Mouse (Mus musculus): ENCODE data around the gene Naa25.

Naa25 gene

DNA sequence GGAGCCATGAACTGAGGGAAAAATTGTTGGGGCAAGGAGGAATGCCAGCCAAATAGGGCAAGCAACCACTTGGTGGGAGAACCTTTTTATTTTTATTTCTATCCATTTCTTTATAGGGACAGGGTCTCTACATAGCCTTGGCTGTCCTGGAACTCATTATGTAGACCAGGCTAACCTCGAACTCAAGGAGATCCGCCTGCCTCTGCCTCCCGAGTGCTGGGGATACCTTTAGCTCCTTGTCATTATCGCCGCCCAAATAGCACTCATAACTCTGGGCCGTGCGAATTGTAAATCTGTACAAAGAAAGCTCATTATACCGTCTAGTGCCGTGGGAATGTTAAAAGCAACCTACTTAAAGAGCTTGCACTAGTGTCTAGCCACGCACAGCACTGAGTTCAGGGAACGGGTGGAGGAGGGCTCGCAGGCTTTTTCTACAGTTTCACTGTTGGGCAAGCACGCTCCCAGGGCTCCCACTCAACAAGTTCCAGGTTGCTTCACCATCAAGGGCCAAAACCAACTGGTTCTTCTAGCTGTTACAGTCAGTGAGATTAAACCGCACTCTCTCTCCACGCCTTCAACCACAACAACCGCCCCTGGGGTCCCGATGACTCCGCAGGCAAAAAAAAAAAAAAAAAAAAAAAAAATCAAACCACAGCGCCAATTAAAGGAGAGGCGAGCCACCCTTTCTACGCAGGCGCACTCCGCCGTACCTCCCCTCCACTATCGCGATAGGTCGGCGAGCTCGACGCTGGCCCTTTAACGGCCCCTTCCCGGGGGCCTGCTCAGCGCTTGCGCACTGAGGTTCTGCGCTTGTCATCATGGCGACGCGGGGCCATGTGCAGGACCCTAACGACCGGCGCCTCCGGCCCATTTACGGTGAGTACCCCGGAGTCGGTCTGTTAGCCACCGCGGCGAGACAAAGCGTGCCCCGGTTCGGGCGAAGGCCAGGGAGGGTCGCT is at the start of gene Naa25:
Gene Naa25, plus strand, starts transcription at position 750 of the 959 bp plus-strand sequence.
- peak; percentile 97 for DNase-seq

DNA sequence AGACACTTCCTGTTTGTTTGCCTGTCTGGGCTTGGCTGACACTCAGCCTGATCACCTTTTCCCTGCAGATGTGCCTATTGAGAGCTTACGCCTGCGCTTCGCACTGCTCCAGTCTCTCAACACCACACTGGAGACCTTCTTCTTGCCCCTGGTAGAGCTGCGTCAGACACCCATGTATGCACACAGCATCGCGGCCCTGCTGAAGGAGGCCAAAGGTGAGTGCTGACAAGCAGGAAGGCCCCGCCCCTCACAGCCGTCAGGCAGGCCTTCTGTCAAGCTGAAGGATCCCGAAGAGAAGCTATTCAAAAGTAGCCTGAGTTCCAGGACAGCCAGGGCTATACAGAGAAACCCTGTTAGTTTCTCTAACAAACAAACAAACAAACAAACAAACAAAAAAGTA is 38.5 kb upstream of the Naa25 start:
- DNase-seq: no peak

DNA sequence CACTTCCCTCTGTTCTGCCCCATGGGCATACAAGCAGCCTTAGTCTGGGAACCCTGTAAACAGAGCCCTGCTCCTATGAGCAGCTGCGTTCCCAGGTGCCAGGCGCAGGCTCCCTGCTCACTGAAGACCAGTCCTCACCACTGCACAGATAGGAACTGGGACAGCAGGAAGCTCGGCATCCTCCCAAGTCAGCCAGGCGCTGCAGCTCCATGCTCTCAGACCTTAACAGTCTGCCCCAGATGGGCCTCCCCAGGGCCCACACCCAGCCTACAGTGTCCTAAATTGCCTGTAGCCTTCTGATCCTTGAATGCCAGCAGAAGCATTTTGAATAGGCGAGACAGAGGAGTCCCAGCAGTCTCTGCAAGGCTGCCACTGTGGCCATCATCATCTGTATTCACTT is 36.0 kb upstream of the Naa25 start:
- DNase-seq: peak; percentile 39

DNA sequence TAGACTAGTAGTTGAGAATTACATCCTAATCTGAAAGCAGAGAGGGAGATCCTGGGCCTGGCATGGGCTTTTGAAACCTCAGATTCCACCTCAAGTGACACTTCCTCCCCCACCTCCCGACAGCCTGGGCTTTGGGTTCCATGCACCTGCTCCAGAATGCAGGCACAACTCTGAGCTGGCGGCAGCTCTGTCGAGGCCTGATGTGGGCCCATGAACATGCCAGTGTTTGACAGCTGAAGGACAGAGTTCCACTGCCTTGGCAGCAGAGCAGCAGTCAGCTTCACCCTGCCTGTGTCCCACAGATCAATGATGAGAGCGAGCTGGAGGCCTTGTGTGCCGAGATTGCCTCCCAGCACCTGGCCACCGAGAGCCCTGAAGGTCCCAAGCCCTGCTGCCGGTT is 34.3 kb upstream of the Naa25 start:
- DNase-seq: no peak

DNA sequence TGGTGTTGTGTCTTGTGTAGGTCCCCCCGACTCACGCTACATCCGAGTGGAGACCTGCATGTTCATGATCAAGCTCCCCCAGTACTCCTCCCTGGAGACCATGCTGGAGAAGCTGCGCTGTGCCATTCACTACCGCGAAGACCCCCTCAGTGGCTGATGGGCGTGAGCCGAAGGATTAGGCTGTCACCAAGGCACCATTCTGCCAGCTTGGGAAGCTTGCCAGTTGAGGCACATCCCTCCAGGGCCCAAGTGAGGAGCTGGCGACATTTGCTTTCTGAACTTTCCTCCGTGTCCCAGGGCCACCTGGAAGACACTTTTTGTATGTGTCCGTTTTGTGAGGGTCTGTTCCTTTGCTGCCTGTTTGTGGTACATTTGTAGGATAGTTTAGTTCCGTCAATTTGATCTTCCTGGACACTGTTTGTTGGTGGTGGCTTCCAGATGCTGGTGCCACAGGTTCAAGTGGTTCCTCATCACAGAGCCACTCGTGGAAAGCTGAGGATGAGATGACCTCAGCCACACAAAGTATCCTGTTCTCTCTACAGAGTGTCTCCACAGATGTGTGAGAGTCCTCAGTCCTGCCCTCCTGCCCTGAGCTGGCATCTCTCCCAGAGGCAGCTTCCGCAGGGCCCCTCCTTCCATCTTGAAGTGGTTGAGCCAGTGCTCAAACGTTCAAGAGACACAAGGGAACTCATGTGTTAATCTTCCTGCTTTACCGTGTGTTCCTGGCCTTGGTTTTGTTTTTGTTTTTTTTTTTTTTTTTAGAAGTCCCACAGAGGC is 31.1 kb upstream of the Naa25 start:
- peak; percentile 42 for DNase-seq

DNA sequence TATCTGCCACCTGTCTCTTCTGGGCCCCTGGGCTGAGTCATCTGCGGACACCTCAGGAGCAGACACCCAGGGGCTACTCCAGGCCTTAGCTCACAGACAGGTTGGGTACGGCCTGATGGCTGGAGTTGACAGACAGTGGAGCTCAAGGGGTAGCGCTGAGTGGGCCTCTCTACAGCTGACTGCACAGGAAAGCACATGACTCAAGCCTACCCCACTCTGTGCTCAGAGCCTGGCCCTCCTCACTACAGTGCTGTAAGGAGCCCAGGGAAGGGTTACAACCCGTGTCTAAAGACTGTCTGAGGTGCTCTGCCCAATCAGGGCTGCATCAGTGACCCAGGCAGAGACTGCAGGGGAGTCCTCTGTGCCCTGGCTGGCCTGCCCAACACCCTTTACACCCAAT is 30.5 kb upstream of the Naa25 start:
- no peak for DNase-seq

DNA sequence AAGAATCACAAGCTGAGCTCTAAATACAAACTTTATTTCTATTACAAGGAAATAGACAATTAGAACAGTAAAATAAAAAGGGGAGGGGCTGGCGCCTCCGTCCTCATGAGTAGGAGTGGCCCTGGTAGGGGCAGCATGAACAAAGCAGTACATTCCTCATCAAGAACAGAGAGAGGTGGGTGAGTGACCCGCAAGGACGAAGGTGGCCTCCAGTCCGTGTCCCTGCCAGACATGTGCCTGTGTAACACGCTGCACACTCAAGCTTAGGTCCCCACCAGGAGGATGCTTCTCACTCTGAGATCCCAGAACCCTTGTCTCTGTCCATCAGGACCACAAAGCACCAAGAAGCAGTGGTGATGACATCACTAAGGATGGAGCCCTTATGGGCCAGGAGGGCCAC is 26.0 kb upstream of the Naa25 start:
- no peak for DNase-seq

DNA sequence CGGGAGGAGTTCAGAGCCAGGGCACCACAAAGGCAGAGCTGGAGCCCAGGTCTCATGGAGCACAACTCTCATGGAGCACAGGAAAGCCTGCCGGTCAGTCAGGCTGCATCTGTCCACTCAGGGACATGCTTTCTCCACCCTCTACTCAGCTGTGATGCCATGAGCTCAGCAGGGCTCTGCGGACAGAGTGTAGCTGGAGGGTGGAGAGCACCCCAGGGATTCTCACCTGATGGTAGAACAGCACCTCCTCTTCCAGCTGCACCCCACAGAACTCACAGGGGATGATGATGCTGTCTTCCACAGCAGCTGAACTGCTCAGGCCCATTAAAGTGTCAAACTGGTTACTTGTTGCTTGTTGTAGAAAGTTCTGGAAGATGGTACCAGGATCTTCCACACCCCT is 22.9 kb upstream of the Naa25 start:
- no peak for DNase-seq

DNA sequence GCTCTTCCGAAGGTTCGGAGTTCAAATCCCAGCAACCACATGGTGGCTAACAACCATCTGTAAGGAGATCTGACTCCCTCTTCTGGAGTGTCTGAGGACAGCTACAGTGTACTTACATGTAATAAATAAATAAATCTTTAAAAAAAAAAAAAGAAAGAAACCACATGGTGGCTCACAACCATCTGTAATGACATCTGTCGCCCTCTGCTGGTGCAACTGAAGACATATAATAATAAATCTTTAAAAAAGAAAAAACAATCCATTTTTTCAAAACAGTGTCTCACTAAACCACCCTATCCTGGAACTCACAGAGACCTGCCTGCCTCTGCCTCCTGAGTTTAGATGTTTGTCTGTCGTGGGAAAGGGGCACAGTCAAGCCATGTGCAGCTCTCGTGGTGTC is 20.8 kb upstream of the Naa25 start:
- DNase-seq: peak; percentile 45

DNA sequence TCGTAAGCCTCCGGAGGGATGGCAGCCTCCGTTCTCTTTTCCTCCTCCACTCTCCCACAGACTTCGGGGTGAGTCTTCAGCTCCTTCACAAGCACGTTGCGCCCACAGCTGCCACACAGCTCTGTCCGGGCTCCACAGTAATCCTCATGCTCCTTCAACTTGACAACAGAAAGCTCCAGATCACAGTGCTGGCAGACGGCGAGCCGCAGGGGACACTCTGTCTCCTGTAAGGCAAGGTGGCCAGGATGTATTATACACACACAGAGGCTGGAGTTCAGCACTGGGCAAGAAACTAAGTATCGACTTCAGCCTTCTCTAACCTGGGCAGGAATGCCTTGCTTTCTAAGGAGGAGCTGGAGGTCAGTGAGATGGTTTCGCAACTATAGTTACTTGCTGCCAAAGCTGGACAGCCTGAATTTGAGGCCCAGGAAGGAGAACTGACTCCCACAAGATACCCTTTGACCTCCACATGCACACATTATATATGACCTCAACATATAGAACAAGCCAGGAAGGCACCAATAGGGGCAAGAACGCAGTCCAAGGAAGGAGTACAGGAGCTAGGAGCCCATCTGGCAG is 19.0 kb upstream of the Naa25 start:
- peak; percentile 11 for DNase-seq

DNA sequence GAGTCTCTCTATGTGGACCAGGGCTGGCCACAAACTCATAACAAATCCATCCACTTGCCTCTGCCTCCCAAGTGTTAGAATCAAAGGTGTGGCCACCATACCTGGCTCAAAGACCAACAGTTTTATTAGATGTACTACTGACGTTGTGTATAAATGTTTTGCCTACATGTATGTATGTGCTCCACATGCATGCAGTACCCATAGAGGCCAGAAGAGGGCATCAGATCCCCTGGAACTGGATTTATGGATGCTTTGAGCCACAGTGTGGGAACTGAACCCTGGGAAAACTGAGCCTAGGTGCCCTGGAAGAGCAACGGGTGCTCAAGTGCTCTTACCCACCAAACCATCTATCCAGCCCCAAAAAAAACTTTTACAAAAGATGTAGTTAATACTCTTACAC is 17.0 kb upstream of the Naa25 start:
- DNase-seq: peak; percentile 11

DNA sequence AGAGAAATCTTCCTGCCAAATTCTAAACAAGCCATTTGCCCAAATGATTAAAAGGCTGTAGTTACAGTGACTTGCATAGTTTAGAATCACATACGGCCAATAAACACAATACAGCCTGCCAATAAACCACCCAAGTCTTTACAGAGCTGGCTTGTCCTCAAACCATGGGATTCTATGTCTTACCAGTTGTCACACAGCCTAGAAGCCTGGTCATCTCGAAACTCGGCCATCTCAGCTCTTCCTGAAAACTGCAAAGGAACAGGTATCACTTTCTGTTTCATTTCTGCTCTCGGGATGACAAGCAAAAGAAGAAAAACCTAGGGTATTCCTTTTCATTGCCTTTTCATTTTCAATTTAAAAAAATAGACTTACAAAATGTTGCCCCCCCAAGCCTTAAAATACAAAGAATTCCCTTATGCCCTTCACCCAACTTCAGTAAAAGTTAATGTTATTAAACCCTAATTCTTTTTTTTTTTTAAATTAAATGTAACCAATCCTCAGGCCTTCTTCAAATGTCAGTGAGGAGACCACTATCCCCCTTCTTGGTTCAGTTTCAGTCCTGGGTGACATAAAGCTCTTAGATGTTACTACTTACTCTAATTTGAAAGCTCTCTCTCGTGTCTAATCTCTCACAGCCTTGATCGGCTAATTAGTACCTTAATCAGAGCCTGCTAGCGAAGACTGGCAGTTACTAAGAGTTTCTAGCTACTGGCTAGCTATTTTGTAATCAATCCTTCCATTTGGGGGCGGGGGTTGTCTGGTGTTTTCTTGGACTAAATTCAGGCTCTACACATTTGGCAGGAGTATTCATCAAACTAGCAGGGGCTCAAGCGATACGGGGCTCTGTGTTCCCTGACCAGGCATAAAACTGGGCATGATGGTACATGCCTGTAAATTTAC is 13.6 kb upstream of the Naa25 start:
- DNase-seq: peak; percentile 59

DNA sequence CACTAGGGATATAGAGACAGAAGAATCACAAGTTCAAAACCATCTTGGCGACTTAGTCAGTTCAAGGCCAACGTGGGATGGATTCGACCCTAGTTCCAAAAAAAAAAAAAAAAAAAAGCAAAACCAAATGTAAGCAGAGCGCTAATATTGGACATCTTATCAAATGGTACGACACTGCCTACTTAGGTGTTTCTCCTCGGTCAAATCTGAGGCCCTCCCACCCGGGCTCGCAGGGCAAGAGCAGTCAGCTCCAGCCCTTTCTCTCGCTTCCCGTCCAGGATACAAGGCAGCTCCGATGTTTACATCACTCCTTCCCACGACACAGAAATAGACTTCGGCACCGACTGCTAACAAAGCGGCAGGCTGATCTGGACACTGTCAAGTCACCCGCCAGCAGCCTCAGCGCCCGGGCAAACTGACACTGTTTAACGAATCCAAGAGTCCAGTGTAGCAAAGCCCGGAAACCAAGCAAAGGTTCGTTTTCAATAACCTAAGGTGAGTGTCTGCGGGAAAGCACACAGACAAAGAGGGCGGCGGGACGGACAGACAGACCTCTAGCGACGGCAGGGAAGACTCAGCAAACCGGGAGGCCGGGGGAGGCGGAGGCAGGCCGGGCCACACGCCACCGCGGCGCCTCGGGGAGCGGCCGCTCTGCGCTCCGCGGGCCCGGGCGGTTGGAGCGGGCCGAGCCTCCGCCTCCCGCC is 12.8 kb upstream of the Naa25 start:
- DNase-seq: peak; percentile 63

DNA sequence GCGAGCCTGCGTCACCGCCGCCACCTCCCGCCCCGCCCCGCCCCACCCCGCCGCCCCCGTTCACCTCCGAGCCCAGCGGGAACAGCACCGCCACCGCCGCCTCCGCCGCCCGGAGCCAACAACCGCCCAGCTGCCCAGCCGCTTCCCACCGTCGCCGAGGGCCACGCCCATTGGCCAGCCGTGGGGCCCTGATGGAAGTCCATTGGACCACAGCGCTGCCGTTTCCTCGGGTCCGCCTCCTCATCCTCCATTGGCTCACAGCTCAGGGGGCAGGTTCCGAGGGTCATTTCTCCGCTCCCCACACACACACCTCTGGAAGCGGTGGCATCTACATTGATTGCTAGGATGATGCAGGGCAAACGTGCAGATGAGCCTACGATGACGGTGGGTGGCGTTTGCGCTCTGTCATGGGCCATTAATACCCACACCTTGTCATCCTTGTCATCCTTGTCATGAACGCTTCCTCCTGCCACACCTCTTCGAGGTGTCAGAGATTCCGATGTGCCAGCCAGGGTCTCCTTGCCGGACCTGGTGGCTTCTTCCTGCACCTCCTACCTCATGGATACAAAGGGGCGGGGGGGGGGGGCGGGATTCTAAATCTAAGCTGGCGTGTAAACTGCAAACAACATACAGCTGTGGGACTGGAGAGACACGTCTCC is 12.1 kb upstream of the Naa25 start, which contains the start of gene Trafd1:
Gene Trafd1, minus strand, starts transcription at position 172 of the 659 bp plus-strand sequence.
- DNase-seq: peak; percentile 97

DNA sequence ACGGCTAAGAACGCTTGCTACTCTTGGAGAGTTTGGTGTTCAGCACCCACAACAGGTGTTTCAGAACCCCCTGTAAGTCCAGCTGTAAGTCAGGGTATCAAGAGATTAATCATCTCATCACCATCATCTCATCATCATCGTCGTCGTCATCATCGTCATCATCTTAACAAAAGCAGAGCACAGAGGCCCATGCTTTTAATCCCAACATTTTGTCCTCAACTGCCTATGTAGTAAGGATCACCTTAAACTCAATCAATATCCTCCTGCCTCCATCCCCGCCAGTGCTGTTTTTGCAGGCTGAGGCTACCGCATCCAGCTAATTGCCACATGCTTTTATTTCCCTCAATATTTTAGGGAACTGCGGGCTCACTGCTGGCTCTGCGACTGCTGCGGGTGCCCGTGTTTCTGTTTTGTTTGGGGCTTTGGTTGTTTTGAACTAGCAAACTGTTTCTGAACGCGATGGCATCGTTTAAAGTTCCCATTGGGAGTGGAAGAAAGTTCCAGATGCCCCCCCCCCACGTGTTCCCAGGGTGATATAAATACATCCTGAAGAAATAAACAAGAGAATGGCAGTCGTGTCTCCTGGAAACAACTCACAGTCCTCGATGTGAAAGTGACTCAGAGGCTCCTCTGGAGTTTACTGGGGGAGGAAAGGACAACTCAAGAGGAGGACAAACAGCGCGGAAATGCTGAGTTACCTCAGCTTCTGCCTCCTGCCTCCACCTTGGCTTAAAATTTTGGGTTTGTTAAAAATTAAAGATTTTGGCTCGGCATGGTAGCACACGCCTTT is 11.4 kb upstream of the Naa25 start:
- DNase-seq: peak; percentile 50

DNA sequence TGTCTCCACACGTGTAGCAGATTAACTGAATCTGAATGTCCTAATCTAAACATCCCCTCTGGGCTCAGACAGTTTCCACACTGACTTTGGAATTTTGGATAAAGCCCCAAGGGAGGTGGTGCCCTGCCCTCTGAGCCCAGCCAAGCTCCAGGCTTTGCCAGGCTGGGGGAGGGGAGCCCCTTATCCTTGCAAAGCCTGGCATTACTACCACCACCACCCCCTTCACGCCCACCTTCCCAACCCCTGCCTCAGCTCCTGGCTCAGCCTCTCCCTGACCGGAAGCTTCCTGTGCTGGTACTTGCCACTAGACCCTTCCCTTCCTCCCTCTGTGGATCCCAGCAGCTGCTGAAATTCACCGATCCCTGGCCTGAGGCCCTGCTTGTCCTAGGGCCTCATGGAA is 10.6 kb upstream of the Naa25 start:
- DNase-seq: peak; percentile 42

DNA sequence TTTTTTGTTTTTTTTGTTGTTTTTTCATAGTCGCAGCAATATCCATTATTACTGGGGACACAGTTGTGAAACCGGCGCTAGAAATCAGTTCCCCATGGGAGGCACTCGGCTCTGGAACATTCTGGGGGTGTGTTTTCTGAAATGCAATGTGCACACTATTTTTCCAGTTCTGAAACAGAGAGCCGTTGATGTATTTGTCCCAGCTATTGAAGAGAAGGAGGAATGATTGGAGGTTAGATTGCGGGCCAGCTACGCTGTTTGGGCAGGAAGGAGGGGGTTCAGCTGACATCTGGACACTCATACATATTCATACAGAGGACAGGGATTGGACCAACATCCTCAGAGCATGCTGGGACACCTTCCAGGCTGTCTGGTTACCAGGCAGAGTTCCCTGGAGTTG is 8.6 kb upstream of the Naa25 start:
- peak; percentile 33 for DNase-seq

DNA sequence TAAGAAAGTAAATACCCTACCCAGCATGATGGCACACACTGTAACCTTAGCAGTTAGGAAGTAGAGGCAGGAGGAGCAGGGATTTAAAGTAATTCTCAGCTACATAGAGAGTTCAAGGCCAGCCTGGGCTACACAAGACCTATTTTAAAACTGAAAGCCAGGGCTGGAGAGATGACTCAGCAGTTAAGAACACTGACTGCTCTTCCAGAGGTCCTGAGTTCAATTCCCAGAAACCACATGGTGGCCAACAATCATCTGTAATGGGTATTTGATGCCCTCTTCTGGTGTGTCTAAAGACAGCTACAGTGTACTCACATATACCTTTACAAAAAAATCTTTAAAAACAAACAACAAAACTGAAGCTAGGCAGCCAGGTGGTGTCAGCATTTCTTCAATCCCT is 8.0 kb upstream of the Naa25 start:
- no peak for DNase-seq

DNA sequence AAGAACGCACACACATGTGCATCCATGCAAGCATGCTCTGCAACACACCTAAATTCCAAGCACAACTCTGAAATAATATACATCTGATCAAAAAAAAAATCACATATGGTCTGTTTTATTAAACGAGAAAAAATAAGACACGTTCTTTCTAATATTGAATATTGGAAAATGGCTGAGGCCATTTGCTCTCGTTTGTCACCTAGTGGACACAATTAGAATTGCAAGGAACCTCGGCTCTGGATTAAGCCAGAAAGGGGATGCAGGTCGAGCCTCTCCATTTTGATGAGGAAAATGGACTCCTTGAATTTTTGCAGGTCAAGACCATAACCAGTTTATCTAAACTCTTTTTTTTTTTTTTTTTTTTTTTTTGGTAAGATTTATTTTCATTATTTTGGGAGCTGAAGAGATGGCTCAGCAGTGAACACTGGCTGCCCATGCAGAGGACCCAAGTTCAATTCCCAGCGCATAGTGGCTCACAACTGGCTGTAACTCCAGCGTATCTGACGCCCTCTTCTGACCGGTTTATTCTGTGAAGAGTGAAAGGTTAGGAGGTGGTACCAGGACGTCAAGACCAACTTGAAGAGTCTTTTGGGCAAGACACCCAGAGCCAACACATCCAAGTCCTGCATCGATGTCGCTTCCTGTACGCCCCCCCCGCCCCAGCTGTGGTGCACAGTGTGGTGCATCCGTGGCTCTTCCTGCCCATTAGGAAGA is 4.9 kb upstream of the Naa25 start:
- peak; percentile 78 for DNase-seq

DNA sequence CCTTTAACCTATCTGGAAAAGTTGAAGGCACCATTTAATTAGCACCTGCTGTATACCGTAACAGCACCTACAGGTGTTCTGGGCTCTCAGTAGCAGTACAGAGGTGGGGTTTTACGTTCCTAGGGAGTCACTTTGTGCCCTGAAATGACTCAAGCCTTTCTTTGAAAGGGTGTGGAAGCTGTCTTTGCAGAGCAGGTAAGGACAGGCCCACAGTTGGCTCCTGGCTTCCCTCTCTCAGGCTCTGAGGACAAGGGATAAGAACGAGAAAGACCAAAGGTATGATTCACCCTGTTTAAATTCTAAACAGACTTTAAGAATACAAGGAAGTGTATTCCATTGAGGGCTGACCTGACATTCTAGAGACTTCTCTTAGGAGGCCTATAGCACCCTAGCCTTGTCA is 4.3 kb upstream of the Naa25 start:
- no peak for DNase-seq
